Mouse (Mus musculus) hindbrain, embryonic 16.5 days (tissue): Measurements from ENCODE around the gene Pld6. TPM values are rescaled to one million over a fixed set of nuclear protein-coding genes. Genes with fewer than 3 reads are reported as not detected.
"Not testable (repeated sequence)": the region's sequence is repeated elsewhere in the genome, so short reads cannot be mapped to it uniquely, and the experiment has no call there.

ENCODE experiments used
- ATAC-seq: fragments of 200-750 bp; cut with Nextera tagmentation; 2 replicates; pipeline ENCODE4 v1.8.0; 2017; ENCODE audit warnings: moderate TSS enrichment, moderate library complexity
- H3K27ac ChIP-seq: fragments of 300-500 bp; sonication (generic); 2 replicates; pipeline ENCODE4 v1.5.1; 2014; ENCODE audit warnings: low read depth, mild to moderate bottlenecking, control low read depth, low read length, moderate library complexity
- H3K27me3 ChIP-seq: fragments of 300-500 bp; sonication (generic); replicated peaks from 2 replicates; pipeline ENCODE4 v1.6.1; 2014; ENCODE audit warnings: low read length; ENCODE audit not compliant: control insufficient read depth, insufficient read depth
- H3K36me3 ChIP-seq: fragments of 300-500 bp; sonication (generic); 2 replicates; pipeline ENCODE4 v1.6.1; 2014; ENCODE audit warnings: mild to moderate bottlenecking, low read length, moderate library complexity, mixed read lengths; ENCODE audit not compliant: control insufficient read depth, insufficient read depth
- H3K4me1 ChIP-seq: fragments of 300-500 bp; sonication (generic); 2 replicates; pipeline ENCODE4 v1.6.1; 2014; ENCODE audit warnings: low read depth, low read length; ENCODE audit not compliant: control insufficient read depth, insufficient read depth
- H3K4me2 ChIP-seq: fragments of 300-500 bp; sonication (generic); 2 replicates; pipeline ENCODE4 v1.6.1; 2014; ENCODE audit warnings: mild to moderate bottlenecking, low read length, control low read depth, moderate library complexity
- H3K4me3 ChIP-seq: fragments of 300-500 bp; sonication (generic); 2 replicates; pipeline ENCODE4 v1.5.1; 2014; ENCODE audit warnings: mild to moderate bottlenecking, low read length, control low read depth, moderate library complexity
- H3K9ac ChIP-seq: fragments of 300-500 bp; sonication (generic); 2 replicates; pipeline ENCODE4 v1.6.1; 2014; ENCODE audit warnings: low read depth, mild to moderate bottlenecking, control low read depth, low read length, moderate library complexity
- H3K9me3 ChIP-seq: fragments of 300-500 bp; sonication (generic); 2 replicates; pipeline ENCODE4 v1.6.1; 2014; ENCODE audit warnings: mild to moderate bottlenecking, low read length, moderate library complexity; ENCODE audit not compliant: control insufficient read depth
- WGBS: fragments of 180-500 bp; shearing (Covaris S2); extraction: QIAGEN DNeasy Blood & Tissue Kit; methylation state at CpG from one replicate; pipeline ENCODE4 v1.1.7; 2014; 5-methylcytosine and 5-hydroxymethylcytosine counted together
- polyA plus RNA-seq: library from polyadenylated mRNA; unstranded; fragments of >200 nt; fragmentation: Nextera tagmentation; extraction: Ambion mirVana; gene quantifications from 2 replicates; pipeline ENCODE4 v1.2.1, GENCODE M21; 2015

Pld6 gene
- polyA plus RNA-seq, 1 experiment from 2014 or later: 25.2 TPM

DNA sequence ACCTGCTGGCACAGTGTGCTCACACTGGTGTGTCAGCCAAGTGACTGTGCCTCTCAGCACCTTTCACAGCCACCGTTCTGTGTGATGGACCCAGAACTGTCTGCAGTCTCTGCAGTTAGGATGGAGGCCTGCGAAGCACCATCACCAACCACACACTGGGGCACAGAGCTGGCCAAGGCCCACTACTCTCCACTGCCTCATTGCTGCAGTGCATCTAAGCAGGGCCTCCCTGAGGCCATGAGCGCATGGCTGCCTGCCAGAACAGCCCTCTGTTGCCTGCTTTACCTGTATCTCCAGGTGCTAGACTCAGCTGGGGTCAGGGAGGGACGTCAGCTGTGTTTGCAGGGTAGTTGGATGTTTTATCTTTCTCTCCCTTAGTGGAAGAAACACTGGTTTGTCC is 43.1 kb downstream of the Pld6 start:
- Histone ChIP-seq H3K9ac (no peak overlapping the region), H3K4me2 (no peak overlapping the region), H3K27ac (no peak overlapping the region), H3K4me3 (no peak overlapping the region), H3K4me1 (no peaks in the 10 kb centered on the region), H3K36me3 (peaks cover 44% of the 10 kb centered on the region), H3K27me3 (no peaks in the 10 kb centered on the region), H3K9me3 (no peaks in the 10 kb centered on the region)
- ATAC-seq: no peak
- 100% methylated on average over 4 of the region's 4 CpGs for WGBS

DNA sequence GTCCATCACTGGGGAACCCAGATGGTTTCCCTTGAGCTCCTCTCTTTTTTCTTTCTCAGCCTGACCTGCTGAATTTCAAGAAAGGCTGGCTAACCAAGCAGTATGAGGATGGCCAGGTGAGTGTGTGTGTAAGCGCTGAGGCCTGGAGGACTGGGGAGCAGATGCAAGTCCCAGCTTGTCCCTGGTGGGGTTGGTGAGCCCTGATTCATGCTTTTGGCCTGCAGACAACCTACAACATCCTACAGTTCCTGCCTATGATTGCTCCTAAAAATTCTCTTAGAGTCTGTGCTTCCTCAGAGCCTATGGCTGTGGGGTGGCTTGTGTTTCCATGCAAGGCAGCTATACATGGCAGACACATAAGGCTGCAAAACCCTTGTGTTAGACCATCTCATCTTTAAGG is 43.7 kb downstream of the Pld6 start:
- Histone ChIP-seq H3K4me1 (no peaks in the 10 kb centered on the region), H3K27me3 (no peaks in the 10 kb centered on the region), H3K4me2 (no peak overlapping the region), H3K4me3 (no peak overlapping the region), H3K27ac (peak overlapping the region; percentile 18; the same call in 1 of the 2 replicates), H3K9ac (no peak overlapping the region), H3K9me3 (no peaks in the 10 kb centered on the region), H3K36me3 (peaks cover 40% of the 10 kb centered on the region)
- no peak for ATAC-seq
- WGBS: 100% methylated on average over 1 of the region's 1 CpGs

DNA sequence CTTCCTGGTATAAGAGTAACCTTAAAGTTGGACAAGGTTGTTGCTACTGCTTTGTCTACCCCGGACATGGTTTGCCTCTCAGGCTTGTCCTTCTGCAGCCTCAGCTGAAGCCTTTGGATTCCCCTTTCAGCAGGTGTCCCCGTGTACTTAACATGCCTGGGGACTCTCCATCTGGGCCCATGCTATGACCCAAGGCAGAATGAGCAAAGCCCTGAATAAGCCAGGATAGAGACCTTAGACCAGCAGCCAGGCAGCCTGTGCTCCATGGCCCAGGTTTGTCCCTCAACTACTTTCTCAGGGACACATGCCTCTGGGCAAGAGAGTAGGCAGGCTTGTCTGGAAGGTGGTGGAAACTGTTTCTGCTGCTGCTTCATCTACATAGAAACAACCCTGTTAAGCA is 44.1 kb downstream of the Pld6 start:
- 93% methylated on average over 2 of the region's 2 CpGs for WGBS
- H3K9ac ChIP-seq: no peak overlapping the region
- H3K4me1 ChIP-seq: no peaks in the 10 kb centered on the region
- H3K4me2 ChIP-seq: no peak overlapping the region
- no peak for ATAC-seq
- H3K9me3 ChIP-seq: no peaks in the 10 kb centered on the region
- peak overlapping the region; percentile 18; the same call in 1 of the 2 replicates for H3K27ac ChIP-seq
- H3K36me3 ChIP-seq: peaks cover 40% of the 10 kb centered on the region
- H3K4me3 ChIP-seq: no peak overlapping the region
- no peaks in the 10 kb centered on the region for H3K27me3 ChIP-seq

DNA sequence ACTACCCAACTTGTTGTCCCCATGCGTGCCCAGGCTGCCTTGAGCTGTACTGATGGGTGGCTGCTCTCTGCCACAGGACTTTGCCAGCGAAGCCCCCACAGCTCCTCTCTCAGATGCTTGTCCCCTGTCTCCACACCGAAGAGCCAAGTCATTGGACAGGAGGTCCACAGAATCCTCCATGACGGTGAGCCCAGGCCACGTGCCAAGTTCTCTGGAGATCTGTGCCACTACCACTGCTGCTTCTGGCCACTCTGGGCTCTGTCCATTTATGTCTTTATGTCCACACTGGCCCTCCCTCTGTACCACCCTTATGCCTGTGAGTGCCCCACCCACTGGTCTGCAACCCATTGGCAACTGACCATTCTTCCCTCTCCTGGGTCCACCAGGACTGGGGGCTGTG is 45.5 kb downstream of the Pld6 start:
- H3K36me3 ChIP-seq: peaks cover 53% of the 10 kb centered on the region
- no peak overlapping the region for H3K27ac ChIP-seq
- H3K4me2 ChIP-seq: no peak overlapping the region
- no peak overlapping the region for H3K9ac ChIP-seq
- no peaks in the 10 kb centered on the region for H3K27me3 ChIP-seq
- ATAC-seq: no peak
- no peaks in the 10 kb centered on the region for H3K4me1 ChIP-seq
- no peak overlapping the region for H3K4me3 ChIP-seq
- no peaks in the 10 kb centered on the region for H3K9me3 ChIP-seq
- WGBS: 98% methylated on average over 5 of the region's 5 CpGs

DNA sequence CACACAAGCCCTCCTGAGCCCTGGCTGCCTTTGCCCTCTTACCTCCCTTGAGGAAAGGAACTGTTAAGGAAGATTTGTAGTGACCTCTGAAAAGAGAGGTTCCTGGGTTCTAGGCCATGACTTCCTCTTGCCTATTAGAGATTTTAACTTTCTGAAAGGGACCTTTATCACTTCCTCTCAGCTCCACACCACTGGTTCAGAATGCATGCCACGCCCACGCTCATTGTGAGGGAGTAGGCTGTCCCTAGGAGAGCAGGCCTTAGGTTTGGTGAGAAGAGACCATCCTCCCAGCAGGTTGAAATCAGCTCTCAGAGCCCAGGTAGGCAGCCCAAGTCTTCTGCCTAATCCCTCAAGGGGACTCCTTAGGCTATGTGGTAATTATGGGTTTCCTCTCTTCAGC is 47.4 kb downstream of the Pld6 start:
- no peak for ATAC-seq
- H3K27ac ChIP-seq: no peak overlapping the region
- no peaks in the 10 kb centered on the region for H3K4me1 ChIP-seq
- no peaks in the 10 kb centered on the region for H3K27me3 ChIP-seq
- H3K36me3 ChIP-seq: peaks cover 59% of the 10 kb centered on the region
- no peak overlapping the region for H3K9ac ChIP-seq
- no peak overlapping the region for H3K4me3 ChIP-seq
- WGBS: 90% methylated on average over 2 of the region's 2 CpGs
- H3K4me2 ChIP-seq: no peak overlapping the region
- no peaks in the 10 kb centered on the region for H3K9me3 ChIP-seq

DNA sequence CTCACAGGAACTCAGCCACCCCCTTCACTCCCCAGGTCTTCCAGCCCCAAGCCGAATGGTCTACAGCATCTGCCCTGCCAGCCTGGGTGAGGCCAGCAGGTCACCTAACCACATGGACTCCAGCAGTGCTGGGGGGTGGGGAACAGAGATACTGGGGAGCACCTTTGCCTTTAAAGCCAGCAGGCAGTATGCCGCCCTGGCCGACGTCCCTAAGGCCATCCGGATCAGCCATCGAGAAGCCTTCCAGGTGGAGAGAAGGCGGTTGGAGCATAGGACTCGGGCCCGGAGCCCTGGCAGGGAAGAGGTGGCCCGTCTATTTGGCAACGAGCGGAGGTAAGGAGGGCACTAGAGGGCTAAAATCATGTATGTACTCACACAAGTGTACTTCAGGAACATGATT is 50.2 kb downstream of the Pld6 start:
- ATAC-seq: no peak
- peaks cover 41% of the 10 kb centered on the region for H3K36me3 ChIP-seq
- no peak overlapping the region for H3K4me2 ChIP-seq
- H3K27ac ChIP-seq: no peak overlapping the region
- H3K27me3 ChIP-seq: no peaks in the 10 kb centered on the region
- H3K4me1 ChIP-seq: peaks cover 6% of the 10 kb centered on the region
- WGBS: 94% methylated on average over 12 of the region's 12 CpGs
- H3K9me3 ChIP-seq: no peaks in the 10 kb centered on the region
- H3K9ac ChIP-seq: no peak overlapping the region
- H3K4me3 ChIP-seq: no peak overlapping the region

DNA sequence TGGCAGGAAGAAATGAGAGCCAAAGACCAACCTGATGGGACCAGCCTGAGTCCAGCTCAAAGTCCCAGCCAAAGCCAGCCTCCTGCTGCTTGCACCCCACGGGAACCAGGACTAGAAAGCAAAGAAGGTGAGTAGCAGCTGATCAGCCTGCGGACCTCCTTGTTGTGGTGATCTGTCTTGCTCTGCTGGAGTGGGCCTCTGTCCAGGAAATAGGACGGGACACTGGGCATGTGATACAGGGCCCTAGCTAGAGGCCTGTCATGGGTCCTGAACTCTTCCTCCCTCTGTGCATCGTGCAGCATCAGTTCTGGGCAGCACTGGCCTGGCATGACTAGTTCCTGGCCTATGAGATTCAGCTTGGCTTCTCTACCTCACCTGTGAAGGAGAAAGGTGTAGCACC is 51.5 kb downstream of the Pld6 start:
- H3K9me3 ChIP-seq, H3K4me1 ChIP-seq, H3K27ac ChIP-seq, H3K4me2 ChIP-seq, H3K4me3 ChIP-seq, H3K27me3 ChIP-seq, ATAC-seq, H3K9ac ChIP-seq: not testable (repeated sequence)
- WGBS: 87% methylated on average over 4 of the region's 4 CpGs
- peaks cover 29% of the 10 kb centered on the region for H3K36me3 ChIP-seq

DNA sequence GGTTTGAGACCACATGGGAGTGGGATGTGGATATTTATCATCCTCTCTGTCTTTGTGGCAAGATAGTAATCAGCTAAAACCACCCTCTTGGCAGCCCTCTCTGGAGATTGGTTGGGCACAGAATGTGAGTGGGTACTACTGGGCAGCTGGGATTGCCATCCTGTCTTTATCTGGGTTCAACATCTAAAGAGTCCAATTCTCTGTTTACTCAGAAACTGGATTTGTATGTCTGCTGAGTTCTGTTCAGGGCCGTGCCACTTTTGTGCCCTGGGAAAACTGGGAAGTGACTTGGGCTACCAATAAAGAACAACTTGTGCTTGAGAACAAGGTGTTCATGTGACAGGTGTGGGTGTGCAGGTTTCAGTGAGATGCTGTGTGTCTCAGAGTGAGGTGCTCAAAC is 53.1 kb downstream of the Pld6 start:
- ATAC-seq: no peak
- no peaks in the 10 kb centered on the region for H3K27me3 ChIP-seq
- 92% methylated on average over 1 of the region's 1 CpGs for WGBS
- H3K27ac ChIP-seq: no peak overlapping the region
- no peak overlapping the region for H3K9ac ChIP-seq
- no peak overlapping the region for H3K4me3 ChIP-seq
- peaks cover 6% of the 10 kb centered on the region for H3K4me1 ChIP-seq
- H3K36me3 ChIP-seq: peaks cover 23% of the 10 kb centered on the region
- H3K4me2 ChIP-seq: no peak overlapping the region
- H3K9me3 ChIP-seq: no peaks in the 10 kb centered on the region
